Mouse (Mus musculus) testis, adult 2 months (tissue): Measurements from ENCODE around the gene Mok.

Source experiments
- CTCF ChIP-seq: fragments of 200-500 bp; IDR thresholded peaks from 2 replicates; pipeline ENCODE4 v1.5.1; 2012; ENCODE audit warnings: low read depth, mild to moderate bottlenecking, inconsistent platforms, low read length, moderate library complexity; ENCODE audit not compliant: control insufficient read depth, insufficient read depth, insufficient replicate concordance
- POLR2A ChIP-seq: fragments of 200-500 bp; IDR thresholded peaks from 2 replicates; pipeline ENCODE4 v1.6.1; 2012; ENCODE audit warnings: low read depth, mild to moderate bottlenecking, inconsistent platforms, low read length, moderate library complexity; ENCODE audit not compliant: control insufficient read depth

DNA sequence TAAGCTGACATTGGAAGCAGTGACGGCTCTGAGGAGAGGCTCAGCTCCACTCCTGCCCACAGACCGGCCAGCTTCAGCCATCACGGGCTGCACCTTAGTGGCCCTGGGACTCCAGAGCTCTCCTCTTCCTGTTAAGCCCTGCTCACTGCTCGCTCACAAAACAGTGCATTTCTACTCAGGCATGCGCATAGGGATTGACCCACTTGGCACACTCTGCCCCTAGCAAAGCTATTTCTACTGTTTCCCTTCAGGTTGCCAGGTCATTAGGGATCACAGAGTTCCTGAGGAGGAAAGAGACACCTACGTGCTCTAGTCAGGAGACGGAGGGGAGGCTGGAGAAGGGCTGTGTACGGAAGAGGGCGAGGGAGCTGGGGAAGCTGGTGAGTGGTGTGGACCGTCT lies 25.2 kb upstream of the Mok start:
- TF ChIP-seq CTCF (no peak), POLR2A (no peak)
